Mouse (Mus musculus): Measurements from ENCODE around the gene Nrarp.

Nrarp gene

DNA sequence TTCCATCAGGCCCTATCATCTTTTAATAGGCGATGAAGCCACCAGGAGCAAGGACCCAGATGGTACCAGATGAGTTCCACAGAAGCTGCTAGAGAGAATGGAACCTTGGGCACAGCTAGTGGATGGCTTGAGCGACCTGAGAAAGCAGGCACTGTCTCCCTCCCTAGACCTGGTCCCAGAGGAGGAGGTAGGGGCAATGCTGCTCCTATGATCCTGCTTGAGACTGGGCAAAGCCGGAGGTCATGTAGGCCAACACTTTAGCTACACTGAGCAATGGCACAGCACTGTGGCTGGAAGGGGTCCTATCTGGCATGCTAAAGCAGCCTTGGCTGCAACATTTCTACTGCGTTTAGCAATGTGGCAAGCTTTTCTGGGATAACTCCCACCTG lies 4.9 kb upstream of the Nrarp start:
- DNase-seq = no peak

DNA sequence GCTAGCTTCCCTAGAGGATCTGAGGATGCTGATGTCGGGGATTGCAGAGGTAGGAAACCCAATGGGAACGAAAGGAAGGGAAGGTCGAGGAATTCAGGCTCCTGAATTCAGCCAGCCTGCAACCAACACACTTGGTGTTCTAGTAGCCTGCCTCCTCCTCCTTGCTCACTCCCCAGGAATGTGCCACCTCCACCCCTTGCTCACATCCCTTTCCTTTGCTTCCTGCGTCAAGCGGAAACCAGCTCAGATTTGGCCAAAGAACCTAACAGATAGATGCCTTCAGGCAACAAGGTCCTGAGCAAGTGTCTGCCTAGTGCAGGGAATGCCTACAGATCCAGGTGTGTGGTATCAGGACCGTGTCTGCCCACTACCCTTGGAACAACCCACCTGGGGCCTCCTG lies 4.0 kb upstream of the Nrarp start:
- DNase-seq = peak; percentile 62

DNA sequence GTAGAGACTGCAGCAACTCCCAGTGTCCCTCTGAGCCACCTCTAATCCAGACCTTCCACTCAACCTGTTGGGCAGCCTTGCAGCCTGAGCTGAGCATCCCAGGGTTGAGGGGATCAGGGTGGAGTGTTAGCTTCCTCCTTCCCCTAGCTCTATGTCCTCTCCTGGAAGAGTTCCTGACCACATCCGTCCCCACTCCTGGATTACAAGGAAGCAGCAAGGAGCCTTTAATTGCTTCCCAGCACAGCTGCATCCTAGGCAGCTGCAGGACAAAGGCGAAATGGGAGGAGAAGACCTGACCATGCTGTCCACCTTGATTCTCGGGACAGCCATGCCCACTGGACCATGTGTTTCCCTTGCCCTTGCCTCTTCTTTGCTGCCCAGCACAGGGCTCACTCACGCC lies 3.5 kb upstream of the Nrarp start:
- DNase-seq = no peak

DNA sequence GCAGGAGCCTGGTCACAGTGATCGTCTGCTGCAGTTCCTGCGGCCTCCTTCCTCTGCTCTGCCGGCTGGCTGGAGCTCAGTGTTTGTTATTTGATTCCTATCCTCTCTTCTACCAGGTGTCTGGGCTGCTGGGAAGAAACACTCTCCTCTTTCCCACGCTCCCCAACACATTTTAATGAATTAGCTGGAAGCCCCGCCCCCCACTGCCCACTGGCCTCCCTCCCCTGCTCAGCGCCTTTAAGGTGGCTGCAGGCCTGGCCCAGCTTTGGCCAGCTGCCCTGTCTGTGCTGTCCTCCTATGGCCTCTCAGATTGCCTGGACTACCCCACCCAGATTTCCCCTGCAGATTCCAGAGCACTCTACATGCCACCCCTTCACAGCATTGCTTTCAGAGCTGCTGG lies 2.9 kb upstream of the Nrarp start:
- peak; percentile 77 for DNase-seq

DNA sequence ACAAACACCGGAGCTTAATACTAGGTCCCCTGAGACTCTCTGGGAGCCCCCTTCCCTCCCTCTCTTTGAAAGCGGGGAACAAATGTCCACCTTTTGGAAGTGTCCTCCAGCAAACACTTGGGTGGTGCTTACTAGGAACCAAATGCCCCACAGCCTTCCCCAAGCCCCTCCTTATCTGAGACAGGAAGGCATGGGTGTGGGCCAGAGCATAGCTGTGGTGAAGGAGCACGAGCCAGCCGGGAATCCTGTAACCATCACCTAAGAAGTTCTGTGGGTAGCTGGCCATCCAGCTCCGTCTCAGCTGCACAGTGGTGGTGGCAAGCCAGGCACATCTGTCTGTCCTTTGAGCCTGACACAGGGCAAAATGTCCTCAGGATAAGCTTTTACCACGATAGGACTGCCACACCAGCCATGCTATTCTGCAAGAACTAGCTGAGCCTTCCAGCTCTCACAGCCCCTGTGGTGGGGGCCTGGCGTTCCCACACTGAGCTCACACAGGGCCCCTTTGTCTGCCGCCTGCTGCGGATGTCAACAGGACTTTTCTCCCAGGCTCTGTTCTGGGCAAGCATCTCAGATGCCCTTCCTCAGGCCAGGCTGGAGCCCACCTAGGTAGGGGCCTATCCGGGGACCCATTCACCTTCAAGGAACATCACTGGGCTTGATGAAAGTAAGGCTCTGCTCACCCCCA lies 2.1 kb upstream of the Nrarp start:
- DNase-seq = peak; percentile 48

DNA sequence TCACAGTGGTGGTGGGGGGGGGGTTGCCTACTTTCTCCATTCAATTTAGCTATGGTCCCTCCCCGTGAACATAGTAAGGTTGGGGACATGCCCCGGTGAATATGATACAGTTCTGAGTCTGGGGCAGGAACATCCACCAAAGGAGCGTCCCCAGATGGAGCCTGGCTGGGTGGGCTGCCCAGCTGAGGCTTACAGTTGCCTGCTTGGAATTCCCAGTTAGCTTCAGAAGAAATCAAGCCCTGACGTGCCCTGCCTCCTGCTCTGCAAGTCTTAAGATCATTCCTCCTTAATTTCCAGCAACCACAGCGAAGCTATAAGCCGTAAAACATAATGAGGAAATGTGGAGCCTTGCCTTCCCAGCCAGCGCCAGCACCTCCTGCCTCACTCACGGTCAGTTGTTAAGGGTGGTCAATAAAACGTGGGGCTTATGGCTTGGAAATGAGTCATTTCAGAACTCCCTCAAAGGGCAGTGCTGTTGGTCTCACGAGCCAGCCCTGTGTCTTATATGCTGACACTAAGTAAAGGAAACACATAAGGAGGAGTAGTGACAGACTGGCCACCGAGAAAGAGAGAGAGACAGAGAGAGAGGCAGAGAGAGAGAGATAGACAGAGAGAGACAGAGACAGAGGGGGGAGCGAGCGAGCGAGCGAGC lies 866 bp upstream of the Nrarp start:
- DNase-seq = no peak

DNA sequence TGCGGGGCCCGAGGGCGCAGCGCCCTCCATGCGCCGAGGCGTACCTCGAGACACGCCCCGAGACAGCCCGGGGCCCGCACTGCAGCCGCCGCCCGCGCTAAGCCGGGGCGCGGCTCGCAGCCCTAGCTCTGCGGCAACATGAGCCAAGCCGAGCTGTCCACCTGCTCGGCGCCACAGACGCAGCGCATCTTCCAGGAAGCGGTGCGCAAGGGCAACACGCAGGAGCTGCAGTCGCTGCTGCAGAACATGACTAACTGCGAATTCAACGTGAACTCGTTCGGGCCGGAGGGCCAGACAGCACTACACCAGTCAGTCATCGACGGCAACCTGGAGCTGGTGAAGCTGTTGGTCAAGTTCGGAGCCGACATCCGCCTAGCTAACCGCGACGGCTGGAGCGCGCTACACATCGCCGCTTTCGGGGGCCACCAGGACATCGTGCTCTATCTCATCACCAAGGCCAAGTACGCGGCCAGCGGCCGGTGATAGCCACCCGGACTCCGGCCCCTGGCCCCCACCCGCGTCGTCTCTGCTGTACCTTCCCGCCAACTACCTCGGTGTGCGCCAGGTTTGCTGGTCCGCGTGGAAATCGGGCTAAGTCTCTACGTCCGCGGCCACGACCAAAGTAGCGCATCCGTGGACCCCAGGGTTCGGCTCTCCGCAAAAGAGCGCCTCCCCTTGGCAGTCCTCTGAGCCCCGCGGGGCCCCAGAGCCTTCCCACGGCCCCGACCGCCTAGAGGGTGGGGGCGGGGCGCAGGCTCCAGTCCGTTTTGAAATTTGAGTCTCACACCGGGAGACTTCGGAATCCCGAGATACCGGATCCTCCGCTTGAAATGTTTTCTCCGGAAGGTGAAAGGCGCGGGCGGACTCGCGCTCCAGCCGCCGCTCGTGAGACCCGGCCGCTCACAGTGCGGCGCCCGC lies 674 bp downstream of the Nrarp start:
- DNase-seq = peak; percentile 55

DNA sequence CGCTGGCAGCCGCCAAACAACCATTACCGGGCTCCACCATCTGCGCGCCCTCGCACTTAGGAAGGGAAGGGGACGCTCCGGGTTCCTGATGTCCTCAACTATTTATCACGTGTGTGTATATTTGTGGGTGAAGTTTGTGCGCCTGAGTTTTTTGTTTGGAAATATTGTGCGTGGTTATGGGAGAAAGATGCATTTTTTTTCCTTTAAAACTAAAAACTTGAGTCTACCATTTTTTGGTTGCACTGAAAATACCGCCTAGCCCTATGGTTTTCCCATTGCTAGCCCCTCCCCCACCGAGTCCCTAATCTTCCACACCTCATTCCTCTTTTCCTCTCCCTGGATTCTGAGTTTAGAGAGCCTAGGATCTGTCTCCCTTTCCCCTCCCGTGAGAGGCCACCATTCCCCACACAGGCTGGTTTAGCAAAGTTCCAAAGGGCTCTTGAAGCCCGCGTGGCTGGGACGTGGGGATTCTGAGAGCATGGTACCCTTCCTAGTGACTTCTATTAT lies 1.4 kb downstream of the Nrarp start:
- DNase-seq = no peak

DNA sequence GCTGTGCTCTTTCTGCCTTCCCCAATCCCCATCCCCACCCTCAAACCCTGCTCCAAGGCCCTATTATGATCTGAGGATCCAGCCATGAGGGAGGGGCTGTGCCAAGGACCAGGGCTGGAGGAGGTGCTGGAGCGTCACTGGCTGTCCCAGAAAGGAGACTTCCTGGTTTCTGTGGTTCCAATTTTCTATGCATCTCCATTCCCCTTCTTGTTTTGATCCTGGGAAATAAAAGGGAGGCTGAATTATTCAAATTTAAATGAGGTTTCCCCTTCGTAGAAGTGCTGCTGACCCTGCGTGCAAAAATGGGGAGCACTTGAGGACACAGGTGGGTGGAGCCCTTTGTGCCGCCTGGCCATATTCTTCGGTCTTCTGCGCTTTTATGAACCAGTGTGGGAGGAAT lies 2.1 kb downstream of the Nrarp start:
- DNase-seq = no peak

DNA sequence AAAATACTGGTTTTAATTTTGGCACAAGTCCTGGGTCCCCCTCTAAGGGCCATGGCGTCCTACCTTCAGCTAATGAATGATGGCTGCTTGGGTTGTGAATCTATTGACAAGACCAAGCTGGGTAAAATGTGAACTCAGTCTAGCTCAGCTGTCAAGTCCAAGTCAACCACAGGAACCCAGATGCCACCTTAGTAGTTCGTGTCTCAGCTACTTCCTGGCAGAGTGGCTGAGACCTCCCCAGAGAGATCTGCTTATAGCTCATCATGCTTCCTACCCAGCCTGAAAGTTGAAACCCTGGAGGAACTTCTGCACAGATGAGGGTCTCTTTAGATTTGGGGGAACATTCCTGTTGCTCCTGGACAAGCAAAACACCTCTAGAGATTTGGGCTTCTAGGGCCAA lies 2.8 kb downstream of the Nrarp start:
- no peak for DNase-seq

DNA sequence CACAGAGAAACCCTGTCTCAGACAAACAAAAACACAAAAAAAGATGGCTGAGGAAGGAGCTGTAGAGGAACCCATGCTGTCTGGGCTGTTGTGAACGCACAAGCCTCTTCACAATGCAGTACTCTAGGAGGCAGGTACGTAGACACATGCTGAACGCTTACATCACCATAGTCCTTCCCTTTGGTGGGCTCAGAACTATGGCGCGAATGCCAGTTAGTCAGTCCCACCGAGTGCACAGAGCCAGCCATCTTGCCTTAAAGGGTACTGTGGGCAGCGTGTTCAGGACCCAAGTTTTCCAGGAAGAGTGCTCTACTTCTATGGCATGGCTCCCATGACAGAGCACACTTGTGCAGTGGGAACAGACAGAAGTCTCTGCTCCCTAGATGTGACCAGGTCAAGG lies 3.9 kb downstream of the Nrarp start:
- no peak for DNase-seq

DNA sequence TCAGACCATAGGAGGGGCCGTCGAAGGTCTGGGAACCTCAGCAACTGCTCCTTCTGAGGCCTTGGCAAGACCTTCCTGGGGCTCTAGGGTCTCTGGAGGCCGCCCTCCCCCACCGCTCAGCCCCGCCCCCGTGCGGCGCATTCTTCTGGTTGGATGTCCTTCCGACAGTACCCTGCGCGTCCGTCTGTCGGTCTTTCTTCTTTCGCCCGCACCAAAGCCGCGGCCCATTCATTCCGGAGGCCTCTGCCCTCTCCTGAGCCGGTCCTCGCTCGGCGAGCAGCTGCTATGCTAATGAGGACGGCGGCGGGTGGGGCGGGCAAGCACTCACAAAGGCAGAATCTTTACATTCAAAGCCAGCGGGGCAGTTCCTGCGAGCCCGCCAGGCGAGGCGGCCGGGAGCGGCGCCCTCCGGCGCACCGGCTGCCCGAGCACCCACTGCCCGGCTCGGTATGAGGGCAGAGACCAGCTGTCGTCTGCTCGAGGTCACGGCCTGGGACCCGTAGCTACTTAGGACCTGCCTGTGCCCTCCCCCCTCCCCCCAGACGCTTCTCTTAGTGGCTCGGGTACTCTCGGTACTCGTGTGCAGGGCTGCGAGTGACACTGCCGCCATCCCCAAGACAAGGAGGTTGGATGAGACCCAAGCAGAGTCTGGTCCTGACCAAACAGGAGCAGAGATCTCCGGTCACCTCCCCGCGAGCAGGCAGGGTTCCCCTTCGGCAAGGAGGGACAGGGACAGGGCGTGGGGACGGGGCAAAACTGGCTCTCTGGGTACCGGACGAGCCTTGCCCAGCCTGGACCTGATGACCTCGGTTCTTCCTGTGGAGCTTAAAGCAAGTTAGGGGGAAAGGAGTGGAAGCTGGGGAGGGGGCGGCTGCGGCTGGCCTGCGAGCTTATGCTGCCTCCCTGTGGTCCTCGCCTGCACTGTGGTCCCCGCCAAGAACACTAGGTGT lies 5.3 kb downstream of the Nrarp start:
- peak; percentile 70 for DNase-seq

DNA sequence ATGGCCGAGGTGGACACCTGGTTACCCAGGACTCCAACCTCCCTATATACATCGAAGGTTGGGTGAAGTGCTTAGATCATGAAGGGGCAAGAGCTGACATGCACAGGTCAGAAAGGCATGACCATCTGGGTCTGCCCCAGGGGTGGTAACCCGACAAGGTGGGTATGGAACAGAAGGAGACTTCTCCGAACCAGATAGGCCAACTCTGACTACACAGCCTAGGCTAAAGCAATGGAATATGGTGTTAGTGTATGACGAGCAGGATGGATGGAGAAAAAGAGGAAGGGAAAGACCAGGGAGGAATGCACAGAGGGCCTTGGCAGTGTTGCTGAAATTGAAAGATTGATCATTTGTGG lies 6.0 kb downstream of the Nrarp start:
- DNase-seq = no peak

DNA sequence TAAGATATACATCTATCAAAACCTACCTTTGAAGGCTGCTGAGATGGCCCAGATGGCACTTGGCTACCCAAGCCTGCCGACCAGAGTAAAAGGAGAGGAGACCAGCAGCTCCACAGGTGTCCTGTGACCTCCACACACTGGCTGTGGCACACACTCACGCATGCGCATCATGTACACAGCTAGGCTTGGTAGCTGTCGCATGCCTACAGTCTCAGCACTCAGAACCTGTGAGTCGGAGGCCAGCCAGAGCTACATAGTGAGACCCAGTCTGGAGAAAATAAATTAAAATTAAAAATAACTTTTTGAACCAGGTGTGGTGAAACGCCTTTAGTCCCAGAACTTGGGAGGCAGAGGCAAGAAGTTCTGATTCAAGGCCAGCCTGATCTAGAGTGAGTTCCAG lies 7.3 kb downstream of the Nrarp start:
- no peak for DNase-seq

DNA sequence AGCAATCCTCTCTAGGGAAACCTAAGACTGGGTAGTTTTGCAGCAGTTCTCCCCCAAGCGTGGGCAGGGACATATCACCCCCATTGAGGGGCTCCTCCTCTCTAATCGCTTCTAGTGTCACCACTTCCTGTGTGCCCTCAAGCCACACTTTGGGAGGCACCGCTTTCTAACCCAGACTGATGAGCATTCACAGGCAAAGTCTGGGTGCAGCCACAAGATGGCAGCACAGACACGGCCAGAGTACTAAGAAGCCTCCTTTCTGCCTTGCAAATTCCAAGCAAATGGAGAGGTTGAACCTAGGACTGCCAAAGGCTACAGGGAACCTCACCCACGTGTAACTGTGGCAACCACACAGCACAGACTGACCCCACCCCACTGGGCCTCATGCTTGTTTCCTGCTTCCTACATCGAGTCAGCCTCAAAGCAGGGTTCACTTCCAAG lies 12.8 kb downstream of the Nrarp start:
- DNase-seq = peak; percentile 91

DNA sequence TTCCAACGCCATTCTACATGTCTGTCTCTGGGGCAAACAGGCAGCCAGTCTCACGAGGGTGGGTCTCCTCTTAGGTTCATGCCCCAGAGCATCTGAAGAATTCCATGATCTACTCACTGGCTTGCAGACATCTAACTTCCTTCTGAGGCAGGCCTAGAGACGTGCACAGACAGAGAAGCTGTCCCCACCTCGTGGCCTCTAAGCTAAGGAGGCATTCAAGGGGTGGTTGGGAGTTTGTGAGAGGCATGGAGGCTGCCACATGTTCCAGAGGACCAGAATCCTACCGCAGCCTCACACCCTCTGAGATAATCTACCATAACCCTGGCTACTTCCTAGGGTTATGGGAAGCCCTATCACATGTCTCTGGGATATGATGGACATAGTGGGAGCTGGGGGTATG lies 13.4 kb downstream of the Nrarp start:
- no peak for DNase-seq

DNA sequence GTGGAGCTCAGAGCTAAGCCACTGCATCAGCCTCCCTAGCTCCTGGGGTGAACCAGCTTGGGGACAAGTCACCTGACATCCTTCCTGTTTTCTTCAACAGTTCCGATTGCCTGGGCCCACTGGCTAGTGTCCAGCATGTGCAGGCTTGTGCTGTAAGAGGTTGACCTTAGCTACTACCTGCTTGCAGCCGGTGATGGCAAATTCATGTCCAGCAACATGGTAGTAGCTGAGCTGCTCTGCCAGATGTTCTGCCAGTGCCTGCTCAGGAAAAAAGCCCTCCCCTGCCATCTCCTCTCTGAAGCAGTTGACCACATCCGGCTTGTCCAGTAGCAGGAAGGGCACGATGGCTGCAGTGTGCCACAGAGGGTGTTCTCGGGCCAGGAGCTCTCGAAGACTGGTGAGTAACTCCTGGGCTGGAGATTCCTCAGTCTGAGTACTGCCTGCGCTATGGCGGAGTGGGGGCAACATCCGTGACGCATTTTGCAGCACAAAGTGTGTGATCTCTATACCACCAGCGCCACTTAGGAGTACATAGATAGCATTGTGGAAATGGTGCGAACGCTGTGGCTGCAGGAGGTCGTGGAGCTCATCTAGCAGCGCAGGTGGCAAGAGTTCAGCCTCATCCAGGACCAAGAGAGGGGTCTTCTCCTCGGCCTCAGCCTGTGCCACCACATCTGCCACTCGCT lies 14.1 kb downstream of the Nrarp start:
- DNase-seq = no peak

DNA sequence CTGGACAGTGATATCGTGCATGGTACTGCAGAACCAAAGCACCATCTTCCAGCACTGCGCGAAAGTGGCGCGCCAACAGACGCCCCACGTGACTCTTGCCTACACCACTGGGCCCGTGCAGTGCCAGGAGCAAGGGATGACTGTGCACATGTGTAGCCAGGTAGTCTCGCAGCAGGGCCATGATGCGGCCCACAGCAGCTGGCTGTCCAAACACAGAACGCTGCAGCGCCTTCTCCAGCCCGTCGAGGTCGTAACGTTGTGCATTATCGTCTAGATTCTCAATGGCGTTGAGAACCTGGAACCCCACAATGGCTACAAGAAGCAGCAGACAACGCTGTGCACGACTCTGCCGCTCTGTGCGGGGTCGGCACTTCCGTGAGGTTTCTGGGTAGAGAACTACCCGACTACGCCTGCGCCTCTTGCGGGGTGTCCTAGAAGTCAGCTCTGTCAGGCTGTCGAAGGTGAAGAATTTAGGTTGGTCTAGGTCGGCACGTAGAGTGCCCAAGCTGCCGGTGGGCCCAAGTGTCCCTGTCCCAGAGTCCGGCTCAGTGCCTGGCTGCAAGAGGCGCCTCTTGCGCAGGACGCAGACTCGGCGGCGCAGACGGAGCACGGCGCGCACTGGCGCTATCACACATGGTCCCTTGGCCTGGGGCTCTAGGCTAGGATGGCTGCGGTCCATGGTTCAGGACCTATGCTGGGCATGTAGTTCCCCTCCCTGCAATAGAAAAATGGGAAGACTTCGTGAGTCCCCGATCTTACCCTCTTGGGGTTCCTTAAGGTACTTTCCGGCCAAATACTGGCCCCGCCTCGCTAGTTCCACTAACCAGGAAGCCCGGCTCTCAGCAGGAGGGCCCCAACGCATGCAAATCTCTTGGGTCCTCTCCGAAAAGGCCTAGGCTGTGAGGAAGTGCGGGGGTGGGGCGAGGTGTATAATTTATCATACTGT lies 14.9 kb downstream of the Nrarp start:
- peak; percentile 83 for DNase-seq

DNA sequence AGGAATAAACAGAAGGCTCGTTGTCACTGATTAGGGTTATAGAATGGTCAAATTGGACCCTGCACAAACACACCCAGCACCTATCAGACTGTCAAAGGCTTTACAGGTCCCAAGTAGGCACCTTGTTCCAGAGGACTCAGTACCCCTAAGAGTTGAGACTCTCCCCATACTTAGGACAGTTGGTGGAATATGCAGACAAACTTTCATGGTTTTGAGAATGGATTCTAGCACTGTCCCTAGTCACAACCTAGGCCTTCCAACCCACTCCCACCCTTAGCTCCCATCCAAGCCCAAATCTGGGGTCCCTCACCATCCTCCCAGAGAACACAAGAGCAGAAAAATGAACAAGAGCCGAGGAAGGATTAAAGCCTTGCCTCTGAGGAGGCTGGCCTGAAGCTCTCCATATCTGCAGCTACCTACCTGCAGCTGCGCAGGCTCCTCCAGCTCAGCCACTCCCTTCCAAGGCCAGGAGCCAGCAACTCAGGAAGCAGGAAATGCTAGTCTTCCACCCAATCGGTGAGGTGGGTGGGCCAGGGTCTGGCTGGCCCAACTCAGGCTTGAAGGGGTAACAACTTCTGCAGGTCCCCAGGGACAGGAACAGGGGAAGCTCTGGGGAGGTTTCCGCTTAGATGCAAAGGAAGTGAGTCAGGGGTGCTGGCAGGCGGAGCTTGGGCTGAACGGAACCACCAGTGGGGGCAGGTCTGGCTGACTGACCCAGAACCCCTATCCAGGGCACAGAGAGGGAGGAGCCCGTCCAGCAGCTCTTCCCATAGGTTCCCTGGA lies 15.8 kb downstream of the Nrarp start, which contains the start of gene Tor4a:
Gene Tor4a, minus strand, starts transcription at position 715 of the 783 bp plus-strand sequence.
- peak; percentile 90 for DNase-seq

DNA sequence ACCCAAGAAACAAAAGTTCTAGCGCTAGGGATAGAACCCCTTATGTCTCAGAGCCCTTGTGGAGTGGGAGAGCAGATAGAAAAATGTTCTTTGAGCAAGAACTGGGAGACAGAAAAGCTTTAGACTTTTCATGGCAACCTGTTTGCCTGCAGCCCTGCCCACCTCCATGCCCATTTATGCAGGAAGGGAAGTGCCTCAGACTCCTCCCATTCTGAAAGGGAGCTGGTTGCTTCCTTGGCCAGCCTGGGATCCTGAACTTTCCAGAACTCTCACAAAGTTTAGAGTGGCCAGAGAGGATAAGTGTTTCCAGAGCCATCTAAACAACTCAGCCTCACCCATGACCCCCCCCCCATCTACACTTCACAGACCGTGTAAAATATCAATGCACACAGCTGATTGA lies 16.6 kb downstream of the Nrarp start:
- DNase-seq = peak; percentile 59

All from lung, postnatal 10 days (tissue).